In genomic region chr5:67727755-67728154, GRCm38 (mm10) we compare ENCODE assay signal across 10 mouse cellular contexts.
DNase-seq lines count a peak whose midpoint lies in the region; ATAC-seq and TF ChIP-seq lines count a peak whose summit lies in the region.
"Had no signal": no experiment of that assay in that cellular context is flagged by ENCODE, and none has a peak within 500 bp of the region (broad histone marks: within the 10 kb centered on the region; RNA-seq: fewer than 3 reads in every experiment).

No protein-coding gene starts in this region.

- peak; percentile 39 for TF ChIP-seq RAD21 in MEL (IDR thresholded peaks at IDR 0.05; ENCODE audit: low read depth, low read length)

- H3K4me3 ChIP-seq in hindbrain, postnatal 0 days (ENCODE audit: low read length): no peak overlapping the region
- no peak overlapping the region for H3K4me3 ChIP-seq in hindbrain, embryonic 10.5 days
- H3K4me3 ChIP-seq in MEL (ENCODE audit: control insufficient read depth in 1 of 2, insufficient read depth in 1 of 2, low read depth in 2 of 2, low read length in 2 of 2): no peak overlapping the region

- H3K9ac ChIP-seq in hindbrain, postnatal 0 days (replicated peaks; ENCODE audit: low read length): no peak overlapping the region
- no peak overlapping the region for H3K9ac ChIP-seq in MEL (ENCODE audit: control insufficient read depth, low read depth, low read length, poor library complexity, severe bottlenecking)

- ATAC-seq in hindbrain, postnatal 0 days: no peak
- ATAC-seq in granulocyte monocyte progenitor cell, adult 5-6 weeks (replicated peaks; ENCODE audit: poor library complexity, severe bottlenecking): peak; percentile 58

- H3K9me3 ChIP-seq in hindbrain, postnatal 0 days (ENCODE audit: low read length): no peaks in the 10 kb centered on the region
- no peaks in the 10 kb centered on the region for H3K9me3 ChIP-seq in hindbrain, embryonic 10.5 days
- no peaks in the 10 kb centered on the region for H3K9me3 ChIP-seq in MEL (replicated peaks; ENCODE audit: insufficient read depth, low read length)

- no peak overlapping the region for H3K4me2 ChIP-seq in hindbrain, postnatal 0 days (ENCODE audit: low read depth, low read length)

- H3K4me1 ChIP-seq in hindbrain, postnatal 0 days (ENCODE audit: insufficient read depth, low read length): no peaks in the 10 kb centered on the region
- H3K4me1 ChIP-seq in hindbrain, embryonic 10.5 days (replicated peaks): no peaks in the 10 kb centered on the region
- H3K4me1 ChIP-seq in MEL (ENCODE audit: control insufficient read depth in 1 of 2, insufficient read depth in 2 of 2, low read length in 2 of 2): no peaks in the 10 kb centered on the region

- peak; percentile 75 for DNase-seq in hindbrain, postnatal 0 days (ENCODE audit: low spot score)
- no peak for DNase-seq in hindbrain, embryonic 10.5 days (ENCODE audit: low spot score)
- DNase-seq in 416B (ENCODE audit: low read depth) (peak; percentile 54), MEL (ENCODE audit: low read depth, low spot score) (peak; percentile 47)
- DNase-seq in spleen, adult 18-20 months: no peak
- DNase-seq in layer of hippocampus, postnatal 25 days (ENCODE audit: extremely low spot score in 1 of 2, low spot score in 1 of 2): no peak
- no peak for DNase-seq in cerebellum, adult 11-12 months
- DNase-seq: adrenal gland, postnatal 25 days had no signal

- peak; percentile 67 for TF ChIP-seq CTCF in hindbrain, postnatal 0 days (IDR thresholded peaks at IDR 0.05; ENCODE audit: low read depth)
- peak in 1 of 3 experiments; percentile 50; a peak in 3 of 6 replicates for TF ChIP-seq CTCF in MEL (IDR thresholded peaks at IDR 0.05 in 2 of 3, conservative IDR thresholded peaks at IDR 0.05 in 1 of 3; ENCODE audit: control insufficient read depth in 1 of 3, insufficient read depth in 1 of 3, low read depth in 2 of 3, low read length in 3 of 3, poor library complexity in 1 of 3, severe bottlenecking in 1 of 3)

- no peak for TF ChIP-seq POLR2A in MEL (IDR thresholded peaks at IDR 0.05; ENCODE audit: control insufficient read depth in 1 of 2, insufficient read depth in 1 of 2, low read depth in 1 of 2, low read length in 2 of 2, poor library complexity in 1 of 2)

- TF ChIP-seq EP300 in MEL (IDR thresholded peaks at IDR 0.05; ENCODE audit: low read depth in 1 of 2, low read length in 2 of 2): no peak

- 6% methylated on average over 2 of the region's 2 CpGs for WGBS in hindbrain, postnatal 0 days
- WGBS in hindbrain, embryonic 10.5 days: 14% methylated on average over 2 of the region's 2 CpGs

- H3K27ac ChIP-seq in hindbrain, postnatal 0 days: no peak overlapping the region
- no peak overlapping the region for H3K27ac ChIP-seq in hindbrain, embryonic 10.5 days
- H3K27ac ChIP-seq in MEL (ENCODE audit: control insufficient read depth, low read depth, low read length): no peak overlapping the region
- H3K27ac ChIP-seq: macrophage had no signal

- peaks cover 18% of the 10 kb centered on the region for H3K36me3 ChIP-seq in hindbrain, postnatal 0 days (ENCODE audit: insufficient read depth, low read length)
- peaks cover 13% of the 10 kb centered on the region; the same call in 1 of the 2 replicates for H3K36me3 ChIP-seq in hindbrain, embryonic 10.5 days
- H3K36me3 ChIP-seq in MEL (ENCODE audit: control insufficient read depth in 1 of 2, insufficient read depth in 2 of 2, low read length in 2 of 2): peaks cover 0 to 4% of the 10 kb centered on the region in 2 experiments; a peak in 1 of 4 replicates

- H3K79me2 ChIP-seq in MEL (ENCODE audit: control insufficient read depth, insufficient read depth, low read length, poor library complexity): no peaks in the 10 kb centered on the region

- no peaks in the 10 kb centered on the region for H3K27me3 ChIP-seq in hindbrain, postnatal 0 days (ENCODE audit: insufficient read depth, low read length)
- no peaks in the 10 kb centered on the region for H3K27me3 ChIP-seq in hindbrain, embryonic 10.5 days (ENCODE audit: insufficient read depth, poor library complexity, severe bottlenecking)
- no peaks in the 10 kb centered on the region for H3K27me3 ChIP-seq in MEL (ENCODE audit: control insufficient read depth in 1 of 2, insufficient read depth in 2 of 2, low read length in 2 of 2)

TF ChIP-seq in MEL, 35 proteins besides CTCF, POLR2A, EP300 and RAD21:
- TF ChIP-seq NELFE (IDR thresholded peaks at IDR 0.05; ENCODE audit: low read depth, low read length) (no peak), ELF1 (IDR thresholded peaks at IDR 0.05; ENCODE audit: low read depth, low read length) (no peak), SMC3 (IDR thresholded peaks at IDR 0.05; ENCODE audit: low read depth, low read length) (peak; percentile 57)

Comparison
In these comparisons a context has a peak if more than half of its experiments do, and no peak if none do; other contexts are left out.
1. DNase-seq: peak in hindbrain, postnatal 0 days (single experiment), 416B (single experiment) and MEL (single experiment); none in hindbrain, embryonic 10.5 days (single experiment), spleen, adult 18-20 months (0 of 2), layer of hippocampus, postnatal 25 days (0 of 2) and cerebellum, adult 11-12 months (single experiment).